Mouse (Mus musculus): Measurements from ENCODE around the gene Gm4567.
"Not testable (repeated sequence)": the region's sequence is repeated elsewhere in the genome, so short reads cannot be mapped to it uniquely, and the experiment has no call there.

The Gm4567 gene

GRCm38 (mm10) chr7:22719610-22720009, at the start of gene Gm4567:
Gene Gm4567, minus strand, starts transcription at chr7:22719710.
- not testable (repeated sequence) for DNase-seq (ENCODE audit: inconsistent age in 2 of 2, low spot score in 1 of 2)

DNA sequence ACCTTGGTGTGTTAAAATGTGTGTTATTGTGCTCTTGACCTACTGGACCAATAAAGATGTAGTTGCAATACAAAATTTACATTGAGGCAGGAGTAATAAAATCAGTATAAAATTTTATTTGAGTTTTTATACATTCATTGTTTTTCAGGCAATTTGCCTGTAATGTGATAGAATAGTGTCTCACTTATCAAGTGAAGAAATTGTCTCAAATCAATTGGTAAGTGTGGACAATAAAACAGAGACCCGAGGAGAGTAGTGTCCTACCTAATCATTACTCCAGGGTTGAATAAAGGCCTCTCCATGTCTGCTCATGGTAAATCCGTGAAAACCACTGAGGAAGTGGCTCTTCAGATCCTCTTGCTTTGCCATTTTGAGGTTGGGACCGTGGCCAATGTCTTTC, 41.9 kb upstream of the Gm4567 start, which contains the start of gene Vmn1r157:
TSS of gene Vmn1r157 (plus strand) at position 301 of the 400 bp plus-strand sequence.
- DNase-seq (ENCODE audit: inconsistent age in 2 of 2, low spot score in 1 of 2): not testable (repeated sequence)

GRCm38 (mm10) chr7:22692217-22692616, 27.3 kb downstream of the Gm4567 start, which contains the start of gene Gm8693:
Gene Gm8693, minus strand, starts transcription at chr7:22692317.
- not testable (repeated sequence) for DNase-seq (ENCODE audit: inconsistent age in 2 of 2, low spot score in 1 of 2)
